Mouse (Mus musculus): ENCODE measurements at regions not wholly inside any gene's neighbourhood (a gene's known extent, or its start where the extent isn't known, plus 50 kb on each side); places are given as distances from the start of the nearest gene placed in this dataset.

GRCm38 (mm10) chr3:19426130-19426556 lies 202.3 kb downstream of the 1700064H15Rik start:
- Histone ChIP-seq H3K4me3 (ENCODE audit: low read depth, low read length) (no peak overlapping the region), H3K9me3 (ENCODE audit: control insufficient read depth) (no peaks in the 10 kb centered on the region), H3K9ac (ENCODE audit: low read depth, low read length) (no peak overlapping the region), H3K27me3 (replicated peaks; ENCODE audit: control insufficient read depth, insufficient read depth, low read length) (no peaks in the 10 kb centered on the region), H3K36me3 (ENCODE audit: control insufficient read depth, insufficient read depth) (no peaks in the 10 kb centered on the region), H3K4me1 (replicated peaks; ENCODE audit: control insufficient read depth, insufficient read depth, low read length) (no peaks in the 10 kb centered on the region; the same call in 1 of the 2 replicates), H3K27ac (ENCODE audit: low read depth, low read length) (no peak overlapping the region), H3K4me2 (replicated peaks; ENCODE audit: low read depth) (no peak overlapping the region)
- ATAC-seq, result no peak
- 80% methylated on average over 1 of the region's 1 CpGs for WGBS
- no peak for TF ChIP-seq CTCF (IDR thresholded peaks at IDR 0.05; ENCODE audit: low read depth)

- H3K27ac ChIP-seq (ENCODE audit: low read depth, low read length), result no peak overlapping the region
- H3K27me3 ChIP-seq (replicated peaks; ENCODE audit: control insufficient read depth, insufficient read depth, low read length), result no peaks in the 10 kb centered on the region
- WGBS, result 83% methylated on average over 1 of the region's 1 CpGs
- no peaks in the 10 kb centered on the region for H3K9me3 ChIP-seq (ENCODE audit: control insufficient read depth)
- ATAC-seq, result no peak
- H3K36me3 ChIP-seq (ENCODE audit: control insufficient read depth, insufficient read depth), result no peaks in the 10 kb centered on the region
- no peak overlapping the region for H3K4me2 ChIP-seq (replicated peaks; ENCODE audit: low read depth)
- no peaks in the 10 kb centered on the region; the same call in 1 of the 2 replicates for H3K4me1 ChIP-seq (replicated peaks; ENCODE audit: control insufficient read depth, insufficient read depth, low read length)
- TF ChIP-seq CTCF (IDR thresholded peaks at IDR 0.05; ENCODE audit: low read depth), result no peak
- H3K4me3 ChIP-seq (ENCODE audit: low read depth, low read length), result no peak overlapping the region
- H3K9ac ChIP-seq (ENCODE audit: low read depth, low read length), result no peak overlapping the region
Observed at GRCm38 (mm10) chr3:19425322-19425721, 203.2 kb downstream of the 1700064H15Rik start.

- no peak overlapping the region for H3K4me3 ChIP-seq (ENCODE audit: low read depth, low read length)
- no peaks in the 10 kb centered on the region for H3K9me3 ChIP-seq (ENCODE audit: control insufficient read depth)
- no peak overlapping the region for H3K4me2 ChIP-seq (replicated peaks; ENCODE audit: low read depth)
- no peak for TF ChIP-seq CTCF (IDR thresholded peaks at IDR 0.05; ENCODE audit: low read depth)
- H3K36me3 ChIP-seq (ENCODE audit: control insufficient read depth, insufficient read depth), result no peaks in the 10 kb centered on the region
- H3K9ac ChIP-seq (ENCODE audit: low read depth, low read length), result no peak overlapping the region
- H3K27ac ChIP-seq (ENCODE audit: low read depth, low read length), result no peak overlapping the region
- no peaks in the 10 kb centered on the region for H3K27me3 ChIP-seq (replicated peaks; ENCODE audit: control insufficient read depth, insufficient read depth, low read length)
- ATAC-seq, result no peak
- no peaks in the 10 kb centered on the region; the same call in 1 of the 2 replicates for H3K4me1 ChIP-seq (replicated peaks; ENCODE audit: control insufficient read depth, insufficient read depth, low read length)
Observed at GRCm38 (mm10) chr3:19424384-19424783, 204.1 kb downstream of the 1700064H15Rik start.

- H3K9me3 ChIP-seq (ENCODE audit: control insufficient read depth), result no peaks in the 10 kb centered on the region
- H3K36me3 ChIP-seq (ENCODE audit: control insufficient read depth, insufficient read depth), result no peaks in the 10 kb centered on the region
- TF ChIP-seq CTCF (IDR thresholded peaks at IDR 0.05; ENCODE audit: low read depth), result no peak
- 87% methylated on average over 1 of the region's 1 CpGs for WGBS
- H3K27ac ChIP-seq (ENCODE audit: low read depth, low read length), result no peak overlapping the region
- H3K4me2 ChIP-seq (replicated peaks; ENCODE audit: low read depth), result no peak overlapping the region
- H3K4me1 ChIP-seq (replicated peaks; ENCODE audit: control insufficient read depth, insufficient read depth, low read length), result no peaks in the 10 kb centered on the region; the same call in 1 of the 2 replicates
- no peak for ATAC-seq
- no peak overlapping the region for H3K4me3 ChIP-seq (ENCODE audit: low read depth, low read length)
- H3K9ac ChIP-seq (ENCODE audit: low read depth, low read length), result no peak overlapping the region
- H3K27me3 ChIP-seq (replicated peaks; ENCODE audit: control insufficient read depth, insufficient read depth, low read length), result no peaks in the 10 kb centered on the region
Observed at GRCm38 (mm10) chr3:19421430-19421944, 207.0 kb downstream of the 1700064H15Rik start.

- no peak overlapping the region for H3K4me3 ChIP-seq (ENCODE audit: low read depth, low read length)
- no peaks in the 10 kb centered on the region for H3K27me3 ChIP-seq (replicated peaks; ENCODE audit: control insufficient read depth, insufficient read depth, low read length)
- no peak overlapping the region for H3K9ac ChIP-seq (ENCODE audit: low read depth, low read length)
- WGBS, result 92% methylated on average over 5 of the region's 5 CpGs
- no peaks in the 10 kb centered on the region for H3K4me1 ChIP-seq (replicated peaks; ENCODE audit: control insufficient read depth, insufficient read depth, low read length)
- no peak overlapping the region for H3K4me2 ChIP-seq (replicated peaks; ENCODE audit: low read depth)
- no peak for TF ChIP-seq CTCF (IDR thresholded peaks at IDR 0.05; ENCODE audit: low read depth)
- no peaks in the 10 kb centered on the region for H3K36me3 ChIP-seq (ENCODE audit: control insufficient read depth, insufficient read depth)
- H3K9me3 ChIP-seq (ENCODE audit: control insufficient read depth), result no peaks in the 10 kb centered on the region
- ATAC-seq, result no peak
- no peak overlapping the region for H3K27ac ChIP-seq (ENCODE audit: low read depth, low read length)
Observed at GRCm38 (mm10) chr3:19420912-19421311, 207.6 kb downstream of the 1700064H15Rik start.

GRCm38 (mm10) chr3:19410938-19411515 lies 217.4 kb downstream of the 1700064H15Rik start:
- TF ChIP-seq CTCF (IDR thresholded peaks at IDR 0.05; ENCODE audit: low read depth), result no peak
- H3K4me3 ChIP-seq (ENCODE audit: low read depth, low read length), result no peak overlapping the region
- H3K9me3 ChIP-seq (ENCODE audit: control insufficient read depth), result no peaks in the 10 kb centered on the region
- H3K9ac ChIP-seq (ENCODE audit: low read depth, low read length), result no peak overlapping the region
- no peak overlapping the region for H3K4me2 ChIP-seq (replicated peaks; ENCODE audit: low read depth)
- no peak for ATAC-seq
- no peaks in the 10 kb centered on the region for H3K36me3 ChIP-seq (ENCODE audit: control insufficient read depth, insufficient read depth)
- no peaks in the 10 kb centered on the region for H3K27me3 ChIP-seq (replicated peaks; ENCODE audit: control insufficient read depth, insufficient read depth, low read length)
- WGBS, result 48% methylated on average over 3 of the region's 3 CpGs
- no peaks in the 10 kb centered on the region for H3K4me1 ChIP-seq (replicated peaks; ENCODE audit: control insufficient read depth, insufficient read depth, low read length)
- no peak overlapping the region for H3K27ac ChIP-seq (ENCODE audit: low read depth, low read length)

Data from intestine, postnatal 0 days (tissue).